Mouse (Mus musculus) forebrain, embryonic 14.5 days (tissue): Measurements from ENCODE around the gene Slc25a3. TPM values are rescaled to one million over a fixed set of nuclear protein-coding genes. Genes with fewer than 3 reads are reported as not detected.

ENCODE experiments used
- ATAC-seq: fragments of 200-750 bp; cut with Nextera tagmentation; 2 replicates; pipeline ENCODE4 v1.8.0; 2017; ENCODE audit warnings: mild to moderate bottlenecking, moderate library complexity
- DNase-seq: peaks from one replicate; pipeline ENCODE4 v3.0.0-alpha.2; 2015; ENCODE audit warnings: low spot score
- H3K27ac ChIP-seq: fragments of 300-500 bp; sonication (generic); 2 replicates; pipeline ENCODE4 v1.5.1; 2014; ENCODE audit warnings: low read depth, mild to moderate bottlenecking, control low read depth, low read length, moderate library complexity
- H3K27me3 ChIP-seq: fragments of 300-500 bp; sonication (generic); replicated peaks from 2 replicates; pipeline ENCODE4 v1.6.1; 2014; ENCODE audit warnings: low read length, control low read depth, mixed read lengths; ENCODE audit not compliant: control insufficient read depth, insufficient read depth
- H3K36me3 ChIP-seq: fragments of 300-500 bp; sonication (generic); 2 replicates; pipeline ENCODE4 v1.6.1; 2014; ENCODE audit warnings: low read length, control low read depth; ENCODE audit not compliant: control insufficient read depth, insufficient read depth
- H3K4me1 ChIP-seq: fragments of 300-500 bp; sonication (generic); 2 replicates; pipeline ENCODE4 v1.6.1; 2014; ENCODE audit warnings: antibody characterized with exemption, low read length, control low read depth; ENCODE audit not compliant: control insufficient read depth, insufficient read depth
- H3K4me2 ChIP-seq: fragments of 300-500 bp; sonication (generic); 2 replicates; pipeline ENCODE4 v1.6.1; 2014; ENCODE audit warnings: mild to moderate bottlenecking, control low read depth, low read length
- H3K4me3 ChIP-seq: fragments of 300-500 bp; sonication (generic); 2 replicates; pipeline ENCODE4 v1.5.1; 2014; ENCODE audit warnings: low read depth, low read length, control low read depth
- H3K9ac ChIP-seq: fragments of 300-500 bp; sonication (generic); 2 replicates; pipeline ENCODE4 v1.6.1; 2014; ENCODE audit warnings: mild to moderate bottlenecking, low read length, control low read depth, moderate library complexity
- H3K9me3 ChIP-seq: fragments of 300-500 bp; sonication (generic); replicated peaks from 2 replicates; pipeline ENCODE4 v1.6.1; 2016; ENCODE audit warnings: low read length, control low read depth, mixed read lengths; ENCODE audit not compliant: control insufficient read depth
- WGBS: fragments of 180-500 bp; shearing (Covaris S2); extraction: QIAGEN DNeasy Blood & Tissue Kit; methylation state at CpG from one replicate; pipeline ENCODE4 v1.1.7; 2014; 5-methylcytosine and 5-hydroxymethylcytosine counted together
- polyA plus RNA-seq: library from polyadenylated mRNA; unstranded; fragments of >200 nt; fragmentation: Nextera tagmentation; extraction: Ambion mirVana; gene quantifications from 2 replicates; pipeline ENCODE4 v1.2.1, GENCODE M21; 2014

Gene Slc25a3
- polyA plus RNA-seq, 1 experiment from 2014 or later, result 493 TPM

DNA sequence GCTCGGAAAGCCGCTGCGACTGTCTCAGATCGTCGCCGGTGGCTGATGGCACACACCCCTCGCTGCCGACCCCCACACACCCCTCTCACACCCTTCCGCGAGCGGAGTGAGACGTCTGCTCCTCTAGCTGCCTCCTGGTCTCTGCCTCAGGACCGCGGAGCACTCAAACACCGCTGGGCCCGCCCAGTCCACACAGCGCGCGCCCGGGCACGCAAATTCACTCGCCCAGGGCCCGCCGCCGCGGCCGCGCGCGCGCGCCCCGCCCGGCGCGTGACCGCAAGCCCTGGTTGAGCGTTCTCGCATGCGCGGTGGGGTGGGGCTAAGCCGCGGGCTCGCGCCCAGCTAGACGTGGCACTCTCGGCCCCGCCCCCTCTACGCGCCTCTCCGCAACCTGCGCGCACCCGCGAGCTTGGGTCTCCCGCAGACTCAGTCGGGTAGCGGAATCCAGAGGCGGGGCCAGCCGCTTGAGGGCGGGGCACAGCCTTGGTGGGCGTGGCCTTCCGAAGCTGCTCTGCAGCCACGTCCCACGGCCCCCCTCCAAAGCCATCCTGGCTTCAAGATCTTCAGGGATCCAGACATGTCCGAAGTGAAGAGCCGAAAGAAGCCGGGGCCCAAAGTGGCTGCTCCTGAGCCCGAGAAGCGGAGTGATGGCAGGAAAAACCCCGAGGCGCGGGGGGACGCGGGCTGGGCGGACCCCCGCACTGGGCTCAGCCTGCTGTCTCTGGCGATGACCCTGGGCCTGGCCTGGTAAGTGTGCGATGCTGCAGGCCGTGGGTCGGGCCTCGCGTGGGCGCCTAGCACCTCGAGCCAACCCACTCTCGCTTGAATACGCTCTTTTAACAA is 41.1 kb downstream of the Slc25a3 start, which contains the start of the genes Apaf1 and Ikbip:
Gene Apaf1 (minus strand): TSS at position 221 of the 843 bp plus-strand sequence.
Gene Ikbip (plus strand): TSS at position 391 of the 843 bp plus-strand sequence.
- under 1% methylated on average over 86 of the region's 87 CpGs for WGBS
- no peaks in the 10 kb centered on the region for H3K27me3 ChIP-seq
- no peaks in the 10 kb centered on the region for H3K4me1 ChIP-seq
- H3K4me3 ChIP-seq, result peak within 1 kb of the TSS; percentile 67
- peaks cover 11% of the 10 kb centered on the region for H3K36me3 ChIP-seq
- peak within 1 kb of the TSS; percentile 76 for H3K9ac ChIP-seq
- peak within 1 kb of the TSS; percentile 61 for H3K4me2 ChIP-seq
- H3K27ac ChIP-seq, result peak within 1 kb of the TSS; percentile 84
- no peaks in the 10 kb centered on the region for H3K9me3 ChIP-seq
- DNase-seq, result peak; percentile 99
- ATAC-seq, result peak; percentile 96

GRCm38 (mm10) chr10:91081959-91082507 is 41.8 kb downstream of the Slc25a3 start:
- H3K4me2 ChIP-seq, result peak overlapping the region; percentile 61
- ATAC-seq (no peak; the same call in 1 of the 2 replicates), DNase-seq (peak; percentile 44)
- H3K9ac ChIP-seq, result peak overlapping the region; percentile 76
- no peaks in the 10 kb centered on the region for H3K27me3 ChIP-seq
- H3K27ac ChIP-seq, result peak overlapping the region; percentile 84
- no peaks in the 10 kb centered on the region for H3K4me1 ChIP-seq
- H3K9me3 ChIP-seq, result no peaks in the 10 kb centered on the region
- under 1% methylated on average over 23 of the region's 27 CpGs for WGBS
- H3K4me3 ChIP-seq, result peak overlapping the region; percentile 67
- H3K36me3 ChIP-seq, result peaks cover 18% of the 10 kb centered on the region

DNA sequence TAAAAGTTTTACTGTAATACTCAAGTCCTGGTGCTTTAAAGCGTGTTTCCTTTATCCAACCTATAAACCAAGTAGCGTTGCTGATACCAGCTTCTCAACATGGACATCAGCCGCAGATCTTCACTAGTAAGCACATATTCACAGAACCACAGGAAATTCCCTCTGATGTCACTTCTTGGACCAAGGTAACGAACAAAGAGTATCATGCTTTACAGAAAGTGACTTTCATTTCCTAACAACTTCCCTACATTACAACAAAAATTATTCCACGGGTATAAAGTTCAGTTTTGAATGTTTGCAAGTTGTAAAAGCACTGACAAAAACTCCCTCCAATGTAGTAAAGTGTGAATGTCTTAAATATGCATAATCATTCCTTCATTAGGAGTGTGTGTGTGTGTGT is 43.3 kb downstream of the Slc25a3 start:
- Histone ChIP-seq H3K27ac (no peak overlapping the region), H3K4me1 (no peaks in the 10 kb centered on the region), H3K36me3 (peaks cover 31% of the 10 kb centered on the region), H3K9ac (no peak overlapping the region), H3K27me3 (no peaks in the 10 kb centered on the region), H3K9me3 (no peaks in the 10 kb centered on the region), H3K4me2 (no peak overlapping the region), H3K4me3 (no peak overlapping the region)
- WGBS, result 90% methylated on average over 5 of the region's 5 CpGs
- ATAC-seq (no peak), DNase-seq (no peak)

GRCm38 (mm10) chr10:91076667-91077066 is 47.2 kb downstream of the Slc25a3 start:
- Histone ChIP-seq H3K27ac (no peak overlapping the region), H3K4me3 (no peak overlapping the region), H3K9me3 (no peaks in the 10 kb centered on the region), H3K36me3 (peaks cover 38% of the 10 kb centered on the region), H3K4me2 (no peak overlapping the region), H3K9ac (no peak overlapping the region), H3K27me3 (no peaks in the 10 kb centered on the region), H3K4me1 (no peaks in the 10 kb centered on the region)
- WGBS, result 85% methylated on average over 2 of the region's 2 CpGs
- no peak for DNase-seq
- no peak for ATAC-seq

GRCm38 (mm10) chr10:91073345-91073744 is 50.5 kb downstream of the Slc25a3 start:
- H3K27me3 ChIP-seq, result no peaks in the 10 kb centered on the region
- DNase-seq (peak; percentile 61), ATAC-seq (no peak)
- H3K4me2 ChIP-seq, result no peak overlapping the region
- H3K4me1 ChIP-seq, result no peaks in the 10 kb centered on the region
- H3K9me3 ChIP-seq, result no peaks in the 10 kb centered on the region
- no peak overlapping the region for H3K27ac ChIP-seq
- 85% methylated on average over 3 of the region's 3 CpGs for WGBS
- no peak overlapping the region for H3K4me3 ChIP-seq
- H3K9ac ChIP-seq, result no peak overlapping the region
- H3K36me3 ChIP-seq, result peaks cover 34% of the 10 kb centered on the region

DNA sequence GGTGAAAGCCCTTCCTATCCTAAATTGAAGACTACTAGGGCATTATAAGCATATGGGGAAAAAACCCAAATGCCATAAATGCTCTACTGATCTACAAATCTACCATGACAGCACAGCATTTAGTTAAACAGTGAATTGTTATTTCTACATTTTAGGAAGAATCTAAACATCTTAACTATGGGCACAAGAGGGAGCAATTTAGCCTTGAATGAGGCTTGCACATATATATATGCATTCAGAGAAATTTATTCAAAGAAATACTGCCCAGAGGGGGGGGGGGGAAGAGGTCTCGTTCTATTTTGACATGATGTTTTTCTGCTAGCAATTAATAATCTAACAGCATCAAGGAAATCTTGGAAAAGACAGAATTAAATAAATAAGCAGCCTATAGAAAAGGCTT is 52.1 kb downstream of the Slc25a3 start:
- H3K36me3 ChIP-seq, result peaks cover 23% of the 10 kb centered on the region
- DNase-seq (peak; percentile 65), ATAC-seq (no peak)
- no peaks in the 10 kb centered on the region for H3K4me1 ChIP-seq
- no peak overlapping the region for H3K27ac ChIP-seq
- H3K9me3 ChIP-seq, result no peaks in the 10 kb centered on the region
- no peak overlapping the region for H3K4me3 ChIP-seq
- no peaks in the 10 kb centered on the region for H3K27me3 ChIP-seq
- 57% methylated on average over 1 of the region's 1 CpGs for WGBS
- no peak overlapping the region for H3K4me2 ChIP-seq
- no peak overlapping the region for H3K9ac ChIP-seq

Other genes starting within 250 kb of the Slc25a3 start
- 21.2 and 22.9 TPM in 2 replicates for gene Apaf1, start 41.3 kb downstream of the Slc25a3 start, polyA plus RNA-seq
- gene Ikbip, start 41.1 kb downstream of the Slc25a3 start, polyA plus RNA-seq, result 9.6 and 12.7 TPM in 2 replicates
- 157 and 165 TPM in 2 replicates for gene Tmpo, start 57.3 kb upstream of the Slc25a3 start, polyA plus RNA-seq